Mouse (Mus musculus) right cerebral cortex, postnatal 4 days (tissue): ENCODE data around the gene Sorcs2.

Experiments used
- DNase-seq: peaks from one replicate; pipeline ENCODE4 v3.0.0-alpha.2; 2022

The Sorcs2 gene

DNA sequence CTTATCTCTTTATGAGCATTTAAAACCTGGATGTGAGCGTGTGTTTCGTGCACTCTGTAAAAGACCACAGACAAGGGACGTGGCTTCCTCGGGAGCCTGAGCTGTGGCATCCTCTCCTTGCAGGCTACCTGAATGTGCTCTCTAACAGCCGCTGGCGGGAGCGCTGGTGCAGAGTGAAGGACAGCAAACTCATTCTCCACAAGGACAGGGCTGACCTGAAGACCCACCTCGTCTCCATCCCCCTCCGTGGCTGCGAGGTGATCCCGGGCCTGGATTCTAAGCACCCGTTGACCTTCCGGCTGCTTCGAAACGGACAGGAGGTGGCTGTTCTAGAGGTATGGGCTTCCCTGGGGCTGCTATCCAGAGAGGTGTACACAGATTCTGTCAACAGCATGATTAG, 423.7 kb downstream of the Sorcs2 start:
- DNase-seq, result no peak

DNA sequence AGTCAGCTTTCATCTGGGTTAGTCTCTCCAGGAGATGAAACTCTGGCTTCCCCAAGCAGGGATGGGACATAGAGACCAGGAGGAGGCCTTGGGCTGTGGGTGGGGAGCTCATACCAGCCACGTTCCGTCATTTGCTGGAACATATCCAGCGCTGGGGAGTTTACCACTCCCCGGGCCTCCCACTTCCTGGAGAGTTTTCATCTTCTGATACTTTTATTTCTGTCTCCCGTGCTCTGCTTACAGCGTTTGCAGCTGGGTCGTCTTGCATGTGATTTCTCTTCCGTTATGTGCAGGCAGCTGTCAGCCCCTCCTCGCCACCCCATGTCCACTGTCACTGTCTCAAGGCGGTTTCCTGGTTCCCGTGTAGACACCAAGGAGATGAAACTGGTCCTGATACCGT, 424.1 kb downstream of the Sorcs2 start:
- no peak for DNase-seq

DNA sequence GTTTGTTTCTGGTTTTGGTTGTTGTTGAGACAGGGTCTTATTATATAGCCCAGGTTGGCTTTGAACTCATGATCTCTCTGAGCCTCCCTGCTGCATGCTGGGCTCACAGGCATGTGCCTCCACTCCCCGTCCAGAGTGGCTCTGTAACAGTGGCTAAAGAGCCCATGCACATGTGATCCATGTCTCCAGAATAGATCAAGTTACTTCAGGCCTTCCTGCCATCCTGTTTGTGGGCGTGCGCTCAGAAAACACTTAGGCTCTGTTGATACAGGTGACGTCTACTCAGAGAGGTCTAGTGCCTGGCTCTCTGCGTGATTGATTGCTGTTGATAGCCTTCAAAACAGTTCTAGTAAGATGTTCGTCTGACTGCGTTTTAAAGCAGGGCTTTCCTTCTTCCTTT, 425.2 kb downstream of the Sorcs2 start:
- DNase-seq, result no peak

DNA sequence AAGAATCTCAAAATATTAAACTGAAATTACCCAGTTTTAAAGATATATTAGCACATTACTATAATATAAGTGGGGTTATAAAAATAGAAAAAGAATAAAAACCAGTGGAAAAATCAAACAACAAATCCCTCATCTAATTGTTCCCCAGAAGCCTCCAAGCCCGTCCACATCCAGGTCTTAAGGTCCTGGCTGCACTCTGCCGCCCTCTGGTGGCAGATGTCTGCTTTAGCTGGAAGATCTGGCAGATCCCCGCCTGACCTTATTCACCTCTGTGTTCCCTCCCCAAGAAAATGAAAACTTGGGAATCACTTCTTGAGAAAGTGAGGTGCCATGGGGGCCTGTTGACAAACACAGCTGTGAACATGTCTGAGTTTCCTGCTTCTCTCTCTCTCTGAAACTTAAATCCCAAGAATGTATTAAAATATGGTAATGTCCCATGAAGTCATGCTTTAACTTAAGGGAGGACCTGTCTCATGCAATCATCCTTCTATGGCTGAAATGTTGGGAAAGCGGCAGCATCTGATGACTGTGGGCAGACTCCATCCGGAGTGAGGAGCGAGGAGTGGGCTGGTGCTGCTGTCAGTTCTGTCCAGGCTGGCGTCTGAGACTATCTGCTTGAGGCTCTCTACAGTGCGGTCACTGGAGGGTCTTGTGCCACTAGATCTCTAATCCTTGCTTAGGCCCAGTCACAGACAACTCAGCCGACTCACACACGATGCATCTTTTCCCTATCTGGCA, 425.9 kb downstream of the Sorcs2 start:
- DNase-seq, result peak; percentile 72

DNA sequence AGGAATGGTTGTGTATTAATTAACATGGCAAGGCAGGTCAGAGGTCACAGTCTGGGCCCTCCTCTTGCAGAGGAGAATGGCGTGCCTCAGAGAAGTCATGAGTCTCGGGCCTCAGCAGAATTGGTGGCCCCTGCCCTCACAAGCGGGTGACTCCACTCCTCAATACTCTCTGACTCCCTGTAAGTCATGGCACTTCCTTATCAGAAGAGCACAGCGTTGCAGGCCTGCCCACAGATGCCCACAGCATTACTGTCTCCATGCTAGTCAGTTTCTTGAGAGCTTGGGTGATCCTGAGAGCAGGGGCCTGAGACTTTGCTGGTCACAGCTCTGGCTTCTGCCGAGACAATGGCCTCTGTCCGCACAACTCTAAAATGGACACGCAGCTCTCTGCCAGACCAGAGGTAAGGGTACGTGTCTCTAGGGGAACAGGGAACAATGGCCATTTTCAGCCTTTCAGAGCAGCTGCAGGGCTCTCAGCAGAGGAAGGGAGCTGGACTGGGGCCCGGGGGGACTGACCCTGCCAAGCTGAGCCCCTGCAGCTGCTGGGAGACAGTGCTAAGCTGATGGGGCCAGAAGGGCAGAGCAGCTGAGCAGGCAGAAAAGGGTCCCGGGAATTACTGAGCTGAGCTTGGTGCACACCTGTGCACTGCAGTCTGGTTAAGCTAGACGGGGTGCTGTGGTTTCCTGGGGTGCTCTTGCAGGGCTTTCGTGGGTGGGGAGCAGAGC, 427.4 kb downstream of the Sorcs2 start:
- peak; percentile 59 for DNase-seq

DNA sequence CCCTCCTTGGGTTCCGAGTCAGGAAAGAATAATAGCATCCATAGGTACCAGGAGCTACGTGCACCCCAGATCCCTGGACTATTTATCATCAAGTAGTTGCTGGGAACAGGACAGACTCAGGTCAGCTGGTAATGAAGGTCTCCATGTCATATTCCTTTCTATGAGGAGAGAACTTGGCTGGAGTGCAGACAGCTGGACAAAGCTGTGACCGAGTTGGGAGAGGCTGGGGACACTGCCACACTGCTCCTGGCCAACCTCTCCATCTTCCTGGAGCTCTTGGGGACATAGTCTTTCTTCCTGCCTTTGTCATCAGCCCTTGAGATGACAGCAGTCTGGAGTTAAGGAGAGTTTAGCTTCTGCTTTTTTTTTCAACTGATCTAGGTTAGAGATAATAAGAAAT, 428.1 kb downstream of the Sorcs2 start:
- no peak for DNase-seq
